Mouse (Mus musculus) c-Kit-negative CD71-positive TER-119-positive erythroid progenitor cells, embryonic 14.5 days (primary cell): ENCODE results near the gene Mpz.
A peak's percentile ranks its signal among the peaks of the same experiment; 100 is the strongest.

Experiments
- DNase-seq: peaks from one replicate; pipeline ENCODE4 v3.0.0-alpha.2; 2013; ENCODE audit warnings: low read depth, low spot score

Gene Mpz

GRCm38 (mm10) chr1:171149974-171150760 lies at the start of gene Mpz, which contains the start of gene Sdhc:
Gene Mpz (plus strand): TSS chr1:171150711.
Gene Sdhc (minus strand): TSS chr1:171150603.
- DNase-seq: peak; percentile 95

DNA sequence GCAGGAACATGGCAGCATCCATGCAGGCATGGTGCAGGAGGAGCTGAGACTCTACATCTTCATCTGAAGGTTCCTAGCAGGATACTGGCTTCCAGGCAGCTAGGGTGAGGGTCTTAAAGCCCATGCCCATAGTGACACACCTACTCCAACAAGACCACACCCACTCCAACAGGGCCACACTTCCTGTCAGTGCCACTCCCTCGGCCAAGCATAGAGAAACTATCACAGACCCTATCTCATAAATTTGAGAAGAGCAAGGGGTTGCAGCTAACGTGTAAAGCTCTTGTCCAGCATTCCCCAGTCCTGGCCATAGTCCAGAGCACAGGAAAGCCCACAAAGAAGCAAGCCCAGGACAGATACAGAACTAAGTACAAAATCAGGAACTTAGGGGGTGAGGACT lies 49.5 kb upstream of the Mpz start:
- DNase-seq: no peak

DNA sequence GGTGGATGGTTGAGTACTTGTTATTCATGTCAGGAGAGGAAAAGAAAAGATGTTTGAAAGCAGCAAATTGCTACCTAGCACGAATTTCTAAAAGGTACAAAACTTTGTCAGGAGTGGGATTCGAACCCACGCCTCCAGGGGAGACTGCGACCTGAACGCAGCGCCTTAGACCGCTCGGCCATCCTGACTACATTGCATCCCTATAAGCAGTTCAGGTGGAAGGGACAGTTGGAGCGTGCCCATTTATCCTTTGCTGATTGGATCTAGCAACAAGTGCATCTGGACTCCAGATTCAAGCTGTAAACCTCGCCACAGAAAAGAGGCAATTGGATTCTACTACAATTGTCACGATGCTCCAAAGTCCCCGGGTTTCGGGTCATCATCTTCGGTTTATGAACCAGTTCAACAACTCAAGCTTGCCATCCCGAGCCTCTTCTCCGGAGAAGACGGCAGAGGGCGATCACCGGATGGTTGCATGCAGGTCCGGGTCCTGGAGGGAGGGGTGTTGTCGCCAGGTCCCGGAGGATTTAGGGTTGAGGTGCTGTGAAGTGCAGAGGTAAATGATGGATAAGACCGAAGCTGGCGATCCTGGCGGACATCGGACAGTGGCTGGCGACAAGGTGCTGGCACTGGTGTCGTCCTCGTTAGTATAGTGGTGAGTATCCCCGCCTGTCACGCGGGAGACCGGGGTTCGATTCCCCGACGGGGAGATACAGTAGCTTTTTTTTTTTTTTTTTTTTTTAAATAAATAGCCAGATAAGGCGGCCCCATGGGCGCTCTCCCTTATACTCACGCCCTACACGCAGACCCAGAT lies 48.6 kb upstream of the Mpz start:
- DNase-seq: peak; percentile 67

- peak; percentile 69 for DNase-seq
These were observed 47.8 kb upstream of the Mpz start for GRCm38 (mm10) chr1:171102547-171103177.

- DNase-seq: no peak
These were observed 47.2 kb upstream of the Mpz start for GRCm38 (mm10) chr1:171103179-171103840.

DNA sequence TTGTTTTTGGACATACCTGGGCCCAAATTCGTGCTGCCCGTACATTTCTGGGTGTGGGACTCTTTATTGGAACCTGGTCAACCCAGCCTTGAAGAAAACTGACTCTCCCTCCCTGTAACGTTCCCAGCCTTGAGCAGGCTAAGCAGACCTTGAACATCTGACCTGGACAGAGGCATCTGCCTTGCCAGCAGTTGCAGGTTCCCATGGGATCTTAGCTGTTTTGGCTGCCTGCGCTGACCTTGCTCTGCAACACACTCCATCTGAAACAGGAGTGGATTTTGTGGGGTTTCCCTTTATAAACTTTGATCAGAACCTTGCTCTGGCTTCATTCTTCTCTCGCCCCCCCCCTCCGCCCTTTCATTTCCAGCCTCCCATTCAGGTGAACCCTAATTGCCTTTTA lies 45.3 kb upstream of the Mpz start:
- no peak for DNase-seq

DNA sequence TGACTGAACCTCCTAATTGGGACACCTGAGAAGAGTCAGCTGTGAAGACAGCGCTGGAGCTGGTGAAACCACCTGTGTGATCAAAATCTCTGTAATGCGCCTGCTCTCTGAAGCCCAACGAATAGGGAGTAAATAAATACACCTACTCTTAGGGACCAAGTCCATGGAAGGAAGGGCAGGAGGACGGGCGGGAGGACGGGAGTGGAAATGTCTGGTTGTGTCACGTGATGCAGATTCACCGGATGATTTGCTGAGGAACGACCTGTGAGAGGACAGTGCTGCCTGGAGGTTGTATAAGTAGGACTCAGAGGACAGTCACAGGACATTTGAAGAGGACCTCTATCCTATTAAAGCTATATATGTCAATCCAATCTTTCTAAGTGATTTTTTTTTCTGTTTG lies 40.9 kb upstream of the Mpz start:
- no peak for DNase-seq

DNA sequence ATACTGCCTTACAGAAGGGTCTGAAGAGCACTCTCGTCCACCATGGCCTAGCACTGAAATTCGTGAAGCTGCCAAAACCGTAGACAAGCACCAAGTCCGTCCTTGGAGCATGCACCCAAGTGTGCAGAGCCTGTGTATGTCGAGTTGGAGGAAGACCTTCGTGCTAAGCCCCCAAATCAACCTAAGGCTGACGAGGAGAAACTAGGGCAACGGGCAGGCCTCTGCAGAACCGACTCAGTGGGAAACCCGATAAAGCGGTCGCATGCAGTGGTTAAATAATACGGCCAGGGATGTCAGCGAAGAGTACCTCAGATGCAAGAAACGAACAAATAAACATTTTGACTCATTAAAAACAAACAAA lies 39.9 kb upstream of the Mpz start:
- no peak for DNase-seq

- DNase-seq: peak; percentile 86
These were observed 39.3 kb upstream of the Mpz start for GRCm38 (mm10) chr1:171111020-171111780.

DNA sequence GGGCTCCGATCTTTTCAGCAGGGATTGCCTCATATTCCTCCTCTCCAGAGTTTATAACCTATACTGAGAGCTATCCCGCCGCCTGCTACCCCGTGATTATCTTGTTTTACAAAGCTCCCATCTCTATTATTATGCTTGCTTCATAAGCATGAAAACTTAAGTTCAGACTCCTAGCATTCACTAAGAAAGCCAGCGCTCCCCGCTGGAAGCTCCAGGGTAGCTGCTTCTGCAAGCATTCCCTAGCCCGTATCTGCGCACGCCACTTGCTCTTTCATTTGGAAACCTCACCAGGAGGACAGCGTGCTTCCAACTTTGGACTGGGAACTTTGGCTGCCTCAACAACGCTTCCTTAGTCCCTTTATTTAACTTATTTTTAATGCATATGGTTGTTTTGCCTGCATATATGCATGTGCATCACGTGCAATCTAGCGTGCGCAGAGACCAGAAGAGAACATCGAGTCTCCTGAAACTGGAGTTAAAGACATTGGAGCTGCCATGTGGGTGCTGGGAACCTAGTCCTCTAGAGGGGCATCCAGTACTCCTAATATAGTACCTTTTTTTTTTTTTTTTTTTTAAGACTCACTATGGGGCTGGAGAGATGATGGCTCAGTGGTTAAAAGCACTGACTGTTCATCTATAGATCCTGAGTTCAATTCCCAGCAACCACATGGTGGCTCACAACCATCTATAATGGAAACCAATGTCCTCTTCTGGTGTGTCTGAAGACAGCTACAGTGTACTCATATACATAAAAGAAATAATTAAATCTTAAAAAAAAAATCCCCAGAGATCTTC lies 38.5 kb upstream of the Mpz start:
- no peak for DNase-seq

DNA sequence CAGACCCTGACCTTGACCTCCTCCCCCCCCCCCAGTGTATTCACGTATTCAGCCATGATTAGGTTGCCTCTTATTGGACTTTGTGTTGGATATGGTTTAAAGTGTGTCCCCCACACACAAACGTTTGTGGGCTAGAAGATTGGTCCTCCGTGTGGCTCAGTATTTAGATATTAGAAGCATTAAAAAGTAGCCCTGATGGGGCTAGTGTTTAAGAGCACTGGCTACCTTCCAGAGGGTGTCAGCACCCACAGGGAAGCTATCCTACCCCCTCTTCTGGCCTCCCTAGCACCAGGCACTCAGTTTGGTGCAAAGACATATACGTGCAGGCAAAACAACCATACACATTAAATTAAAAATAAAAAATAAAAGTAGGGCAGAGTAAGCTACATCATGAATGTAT lies 37.5 kb upstream of the Mpz start:
- DNase-seq: no peak

DNA sequence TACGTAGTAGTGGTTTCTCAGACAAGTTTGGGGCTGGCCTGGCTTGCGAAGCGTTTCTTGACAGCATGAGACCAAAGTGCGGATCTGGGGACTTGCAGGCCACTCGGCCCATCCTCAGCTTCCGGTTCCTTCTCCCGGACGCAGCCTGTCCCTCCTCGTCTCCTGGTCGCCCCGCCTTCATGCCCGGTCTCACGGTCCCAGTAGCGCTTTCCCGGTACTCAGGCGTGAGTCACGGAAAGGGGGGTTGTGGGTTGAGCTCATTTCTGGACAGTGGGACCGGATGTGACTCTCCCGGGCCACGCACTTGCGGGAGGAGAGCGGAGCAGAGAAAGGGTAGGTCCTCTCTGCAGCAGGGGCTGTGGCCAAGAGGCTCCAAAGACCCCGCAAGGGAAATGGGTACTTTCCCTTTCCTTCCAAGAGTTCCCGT lies 36.6 kb upstream of the Mpz start, which contains the start of gene Cfap126:
Gene Cfap126, plus strand, starts transcription at position 46 of the 427 bp plus-strand sequence.
- DNase-seq: no peak

- DNase-seq: no peak
These were observed 34.2 kb upstream of the Mpz start for GRCm38 (mm10) chr1:171116280-171116679.

DNA sequence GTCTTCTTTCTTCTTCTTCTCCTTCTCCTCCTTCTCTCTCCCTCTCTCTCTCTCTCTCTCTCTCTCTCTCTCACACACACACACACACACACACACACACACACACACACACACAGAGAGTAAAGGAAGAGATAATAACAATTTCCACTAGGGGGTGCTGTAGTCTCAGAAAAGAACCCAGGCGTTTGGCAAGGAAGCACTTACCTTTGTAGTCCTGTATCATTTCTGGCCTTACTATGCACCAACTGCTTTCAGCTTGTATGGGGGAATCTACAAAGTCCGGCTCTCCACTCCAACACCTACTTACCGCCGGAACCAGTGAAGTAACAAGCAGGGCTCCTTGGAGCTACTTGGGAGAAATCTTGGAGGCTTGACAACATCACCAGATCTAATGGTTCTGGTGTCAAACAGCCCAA lies 32.2 kb upstream of the Mpz start:
- peak; percentile 81 for DNase-seq

DNA sequence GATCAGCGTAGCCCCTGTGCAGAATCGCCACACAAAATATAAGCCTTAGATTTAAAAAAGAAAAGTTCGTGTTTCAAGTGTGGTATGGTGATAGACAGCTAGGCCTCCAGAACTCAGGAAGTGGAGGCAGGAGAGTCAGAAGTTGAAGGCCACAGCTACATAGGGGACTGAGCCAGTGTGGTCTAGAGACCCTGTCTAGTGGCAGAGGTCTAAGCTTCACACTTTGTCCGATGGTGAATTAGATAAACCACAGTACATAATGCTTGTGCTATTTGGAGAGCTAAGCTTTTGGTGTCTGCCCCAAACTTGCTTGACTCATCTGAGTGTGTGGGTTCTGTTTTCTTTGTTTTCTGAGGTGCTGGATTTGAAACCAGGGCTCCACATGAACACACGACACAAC lies 31.5 kb upstream of the Mpz start:
- no peak for DNase-seq

- no peak for DNase-seq
These were observed 31.1 kb upstream of the Mpz start for GRCm38 (mm10) chr1:171119405-171119804.

DNA sequence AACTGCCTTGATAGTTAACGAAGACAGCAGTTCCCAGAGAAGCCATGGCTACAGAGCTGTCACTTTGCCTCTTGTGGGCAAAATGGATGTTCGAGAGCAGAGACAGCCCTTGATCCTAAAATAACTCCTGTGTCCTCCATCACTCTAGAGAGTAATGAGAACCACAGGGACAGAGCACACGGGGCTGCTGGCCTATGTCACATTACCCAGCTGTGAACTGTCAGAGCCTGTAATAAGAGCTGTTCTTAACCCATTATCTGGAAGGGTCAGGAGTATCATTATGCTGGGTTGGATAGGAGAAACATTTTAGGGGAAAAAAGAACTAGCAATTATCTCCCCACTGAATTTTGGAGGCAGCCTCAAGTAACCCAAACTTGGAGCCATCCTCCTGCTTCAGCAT lies 29.6 kb upstream of the Mpz start:
- DNase-seq: no peak

DNA sequence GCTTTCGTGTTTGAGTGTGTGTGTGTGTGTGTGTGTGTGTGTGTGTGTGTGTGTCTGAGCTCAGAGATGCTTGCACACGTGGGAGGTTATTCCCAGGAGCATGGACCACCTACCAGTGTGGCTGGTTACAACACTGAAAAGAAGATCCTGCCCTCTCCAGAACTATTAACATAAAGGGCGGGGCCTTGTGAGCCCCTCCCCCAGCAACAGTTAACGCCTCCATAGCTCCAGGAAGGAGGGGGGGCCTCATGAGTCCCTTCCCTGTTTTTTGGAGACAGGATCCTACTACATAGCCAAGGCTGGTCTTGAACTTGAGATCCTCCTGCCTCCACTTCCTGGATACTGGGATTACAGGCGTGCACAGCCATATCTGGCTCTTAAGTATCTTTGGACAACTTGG lies 28.7 kb upstream of the Mpz start:
- DNase-seq: no peak

GRCm38 (mm10) chr1:171122932-171123331 lies 27.6 kb upstream of the Mpz start:
- DNase-seq: no peak

DNA sequence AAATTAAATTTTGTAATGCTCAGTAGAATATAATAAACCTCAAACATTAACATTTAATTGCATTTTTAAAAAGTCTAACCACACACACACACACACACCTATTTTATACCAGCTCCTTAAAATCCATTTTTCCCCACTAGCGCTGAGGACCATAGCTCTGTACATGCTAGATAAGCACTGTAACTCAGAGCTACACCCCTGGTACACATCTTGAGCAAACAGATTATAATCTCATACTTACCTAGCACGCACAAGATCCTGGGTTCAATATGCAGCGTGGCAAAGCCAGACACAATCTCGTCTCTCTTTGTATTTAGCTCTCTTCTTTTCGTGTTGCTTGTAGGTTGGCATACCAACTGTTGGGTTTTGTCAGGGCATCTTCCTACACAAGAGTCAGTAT lies 26.1 kb upstream of the Mpz start:
- peak; percentile 57 for DNase-seq
